Mouse (Mus musculus): ENCODE measurements around the gene Scube3. TPM values are rescaled to one million over a fixed set of nuclear protein-coding genes. Genes with fewer than 3 reads are reported as not detected.

The Scube3 gene
- polyA plus RNA-seq, 1 experiment, result 1.9 TPM

DNA sequence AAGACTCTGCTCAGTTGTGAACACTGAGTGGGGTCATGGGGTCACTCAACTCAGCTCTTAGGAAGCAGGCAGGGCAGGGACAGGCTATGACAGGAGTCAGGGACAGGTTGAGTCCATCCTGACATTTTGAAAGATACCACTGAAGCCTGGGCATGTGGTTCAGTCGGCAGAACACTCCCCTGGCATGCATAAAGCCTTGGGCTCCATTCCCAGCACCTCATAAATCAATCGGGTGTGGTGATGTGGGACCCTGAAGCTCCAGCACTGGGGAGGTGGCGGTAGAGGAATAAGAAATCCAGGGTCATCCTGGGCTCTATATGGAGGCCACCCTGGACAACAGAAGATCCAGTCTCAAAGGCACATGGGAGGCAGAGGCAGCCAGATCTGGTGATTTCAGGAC, 6.4 kb upstream of the Scube3 start:
- TF ChIP-seq POLR2A (IDR thresholded peaks at IDR 0.05; ENCODE audit: borderline replicate concordance, insufficient read depth, low read length) (no peak), CTCF (IDR thresholded peaks at IDR 0.05; ENCODE audit: borderline replicate concordance, insufficient read depth, low read depth, low read length) (no peak)
- H3K4me1 ChIP-seq (ENCODE audit: control insufficient read depth, insufficient read depth, low read length), result 0 out of 2 replicates have a peak, but pooled peaks cover 5% of the 10 kb centered on the region
- no peaks in the 10 kb centered on the region for H3K27me3 ChIP-seq (ENCODE audit: control insufficient read depth, insufficient read depth, low read length)
- no peak overlapping the region for H3K4me3 ChIP-seq (replicated peaks; ENCODE audit: insufficient read depth, low read depth, low read length)
- DNase-seq, result no peak
- 65% methylated on average over 3 of the region's 3 CpGs for WGBS
- no peak overlapping the region for H3K27ac ChIP-seq (ENCODE audit: insufficient read depth, low read length)

- no peaks in the 10 kb centered on the region for H3K27me3 ChIP-seq (ENCODE audit: control insufficient read depth, insufficient read depth, low read length)
- H3K4me3 ChIP-seq (replicated peaks; ENCODE audit: insufficient read depth, low read depth, low read length), result no peak overlapping the region
- no peak for DNase-seq
- no peak overlapping the region for H3K27ac ChIP-seq (ENCODE audit: insufficient read depth, low read length)
- no peak for TF ChIP-seq CTCF (IDR thresholded peaks at IDR 0.05; ENCODE audit: borderline replicate concordance, insufficient read depth, low read depth, low read length)
- 22% methylated on average over 5 of the region's 5 CpGs for WGBS
- 0 out of 2 replicates have a peak, but pooled peaks cover 5% of the 10 kb centered on the region for H3K4me1 ChIP-seq (ENCODE audit: control insufficient read depth, insufficient read depth, low read length)
Measured at GRCm38 (mm10) chr17:28136266-28136665, 5.7 kb upstream of the Scube3 start.

- Histone ChIP-seq H3K27me3 (ENCODE audit: control insufficient read depth, insufficient read depth, low read length) (peaks cover 1% of the 10 kb centered on the region; the same call in 1 of the 2 replicates), H3K27ac (ENCODE audit: insufficient read depth, low read length) (no peak overlapping the region), H3K4me1 (ENCODE audit: control insufficient read depth, insufficient read depth, low read length) (0 out of 2 replicates have a peak, but pooled peaks cover 8% of the 10 kb centered on the region), H3K4me3 (replicated peaks; ENCODE audit: insufficient read depth, low read depth, low read length) (no peak overlapping the region)
- no peak for DNase-seq
- WGBS, result 95% methylated on average over 8 of the region's 8 CpGs
- TF ChIP-seq CTCF (IDR thresholded peaks at IDR 0.05; ENCODE audit: borderline replicate concordance, insufficient read depth, low read depth, low read length) (no peak), POLR2A (IDR thresholded peaks at IDR 0.05; ENCODE audit: borderline replicate concordance, insufficient read depth, low read length) (no peak)
Measured at GRCm38 (mm10) chr17:28138013-28138412, 3.9 kb upstream of the Scube3 start.

DNA sequence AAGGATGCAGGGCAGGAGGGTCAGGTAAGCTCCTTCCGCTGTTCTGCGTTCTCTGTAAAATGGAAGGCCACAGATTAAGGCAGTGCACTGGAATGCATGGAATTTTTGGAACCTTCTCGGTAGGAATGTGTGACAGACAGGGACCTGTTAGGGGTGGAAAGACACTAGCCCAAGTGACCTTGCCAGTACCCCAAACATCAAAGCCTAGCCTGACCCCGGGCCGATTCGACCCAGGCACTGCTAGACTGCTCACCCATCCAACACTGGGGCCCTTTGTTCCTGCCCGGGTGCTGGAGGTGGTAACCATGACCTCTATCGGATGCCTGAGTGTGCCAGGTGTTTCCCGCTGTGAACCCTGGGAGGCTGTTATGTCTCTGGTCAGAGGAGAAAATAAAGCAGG, 3.3 kb upstream of the Scube3 start:
- peaks cover 1% of the 10 kb centered on the region; the same call in 1 of the 2 replicates for H3K27me3 ChIP-seq (ENCODE audit: control insufficient read depth, insufficient read depth, low read length)
- TF ChIP-seq POLR2A (IDR thresholded peaks at IDR 0.05; ENCODE audit: borderline replicate concordance, insufficient read depth, low read length) (no peak), CTCF (IDR thresholded peaks at IDR 0.05; ENCODE audit: borderline replicate concordance, insufficient read depth, low read depth, low read length) (no peak)
- WGBS, result 79% methylated on average over 9 of the region's 9 CpGs
- 0 out of 2 replicates have a peak, but pooled peaks cover 8% of the 10 kb centered on the region for H3K4me1 ChIP-seq (ENCODE audit: control insufficient read depth, insufficient read depth, low read length)
- H3K4me3 ChIP-seq (replicated peaks; ENCODE audit: insufficient read depth, low read depth, low read length), result no peak overlapping the region
- H3K27ac ChIP-seq (ENCODE audit: insufficient read depth, low read length), result no peak overlapping the region
- DNase-seq, result no peak

- Histone ChIP-seq H3K4me3 (replicated peaks; ENCODE audit: insufficient read depth, low read depth, low read length) (no peak overlapping the region), H3K27ac (ENCODE audit: insufficient read depth, low read length) (no peak overlapping the region), H3K27me3 (ENCODE audit: control insufficient read depth, insufficient read depth, low read length) (peaks cover 1% of the 10 kb centered on the region; the same call in 1 of the 2 replicates), H3K4me1 (ENCODE audit: control insufficient read depth, insufficient read depth, low read length) (0 out of 2 replicates have a peak, but pooled peaks cover 8% of the 10 kb centered on the region)
- WGBS, result 67% methylated on average over 13 of the region's 13 CpGs
- TF ChIP-seq POLR2A (IDR thresholded peaks at IDR 0.05; ENCODE audit: borderline replicate concordance, insufficient read depth, low read length) (no peak), CTCF (IDR thresholded peaks at IDR 0.05; ENCODE audit: borderline replicate concordance, insufficient read depth, low read depth, low read length) (no peak)
- no peak for DNase-seq
Measured at GRCm38 (mm10) chr17:28140431-28141204, 1.3 kb upstream of the Scube3 start.

- WGBS, result 9% methylated on average over 15 of the region's 15 CpGs
- Histone ChIP-seq H3K27me3 (ENCODE audit: control insufficient read depth, insufficient read depth, low read length) (peaks cover 1% of the 10 kb centered on the region; the same call in 1 of the 2 replicates), H3K27ac (ENCODE audit: insufficient read depth, low read length) (no peak overlapping the region), H3K4me1 (ENCODE audit: control insufficient read depth, insufficient read depth, low read length) (0 out of 2 replicates have a peak, but pooled peaks cover 6% of the 10 kb centered on the region), H3K4me3 (replicated peaks; ENCODE audit: insufficient read depth, low read depth, low read length) (no peak overlapping the region)
- no peak for DNase-seq
- TF ChIP-seq POLR2A (IDR thresholded peaks at IDR 0.05; ENCODE audit: borderline replicate concordance, insufficient read depth, low read length) (no peak), CTCF (IDR thresholded peaks at IDR 0.05; ENCODE audit: borderline replicate concordance, insufficient read depth, low read depth, low read length) (no peak)
Measured at GRCm38 (mm10) chr17:28141205-28141650, 713 bp upstream of the Scube3 start.

DNA sequence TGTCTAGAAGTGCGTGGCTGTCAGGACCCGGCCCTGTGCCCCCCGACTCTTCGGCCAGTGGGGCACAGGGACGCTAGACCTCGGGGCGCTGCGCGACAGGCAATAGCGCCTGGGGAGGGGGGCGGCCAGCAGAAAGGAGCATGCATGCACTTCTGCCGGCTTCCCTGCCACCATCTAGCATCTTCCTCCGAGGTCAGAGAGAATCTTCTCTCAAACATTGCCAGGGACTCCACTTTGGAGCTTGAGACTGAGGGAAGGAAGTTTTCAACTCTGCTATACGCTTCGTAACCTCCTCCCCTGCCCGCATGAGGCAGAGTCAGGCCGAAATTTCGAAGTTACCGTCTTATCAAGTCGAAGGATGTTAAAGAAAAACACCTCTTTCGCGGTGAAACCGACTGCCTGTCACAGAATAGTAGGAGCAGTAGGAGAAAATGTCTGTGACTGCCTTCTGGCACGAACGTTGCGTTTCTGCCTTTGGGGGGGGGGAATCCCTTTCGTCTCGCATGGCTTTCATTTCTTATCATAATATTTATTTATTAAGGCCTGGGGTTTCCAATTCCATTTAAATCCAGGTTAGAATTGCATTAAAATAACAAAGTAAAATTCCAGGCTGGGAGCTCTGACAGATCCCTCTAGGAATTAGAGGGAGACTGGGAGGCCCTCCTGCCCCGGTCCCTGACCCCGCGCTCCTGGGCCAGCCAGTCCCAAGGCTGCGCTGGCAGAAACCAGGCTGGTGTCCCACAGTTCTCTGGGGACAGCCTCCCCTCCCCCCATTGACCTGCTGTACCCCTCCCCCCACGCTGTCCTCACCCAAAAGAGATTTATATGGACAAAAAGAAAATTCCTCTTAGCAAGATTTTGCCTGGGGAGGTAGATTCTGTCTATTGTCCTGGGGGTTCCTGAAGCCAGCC, 1.0 kb downstream of the Scube3 start:
- no peak for DNase-seq
- H3K27me3 ChIP-seq (ENCODE audit: control insufficient read depth, insufficient read depth, low read length), result peaks cover 1% of the 10 kb centered on the region; the same call in 1 of the 2 replicates
- H3K4me3 ChIP-seq (replicated peaks; ENCODE audit: insufficient read depth, low read depth, low read length), result peak overlapping the region; percentile 27
- 7% methylated on average over 33 of the region's 33 CpGs for WGBS
- TF ChIP-seq CTCF (IDR thresholded peaks at IDR 0.05; ENCODE audit: borderline replicate concordance, insufficient read depth, low read depth, low read length) (no peak), POLR2A (IDR thresholded peaks at IDR 0.05; ENCODE audit: borderline replicate concordance, insufficient read depth, low read length) (no peak)
- no peak overlapping the region for H3K27ac ChIP-seq (ENCODE audit: insufficient read depth, low read length)
- H3K4me1 ChIP-seq (ENCODE audit: control insufficient read depth, insufficient read depth, low read length), result peaks cover 7% of the 10 kb centered on the region
